11 mouse cellular contexts compared by ENCODE assay signal in the genomic region with DNA sequence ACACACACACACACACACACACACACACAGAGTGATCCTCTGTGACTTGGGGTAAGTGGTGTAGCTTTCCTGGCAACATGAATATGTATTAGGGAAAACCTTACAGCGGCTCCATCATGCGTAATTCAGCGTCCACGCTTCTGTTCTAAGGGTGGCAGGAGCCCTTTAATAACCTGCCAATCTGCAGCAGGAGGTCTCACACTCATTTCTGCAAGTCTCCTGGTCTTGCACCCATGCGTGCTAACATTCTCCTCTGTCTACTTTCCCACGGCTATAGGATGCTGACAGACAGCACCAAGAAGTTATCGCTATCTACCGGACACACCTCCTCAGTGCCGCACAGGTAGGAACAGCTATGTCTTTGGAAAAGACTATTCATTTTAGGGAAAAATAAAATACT.
"Had no signal": no experiment of that assay in that cellular context is flagged by ENCODE, and none has a peak within 500 bp of the region (broad histone marks: within the 10 kb centered on the region; RNA-seq: fewer than 3 reads in every experiment).

No protein-coding gene starts in this region.

- H3K36me3 ChIP-seq: liver, embryonic 15.5 days had no signal

- H3K9me3 ChIP-seq: kidney, embryonic 15.5 days; limb, embryonic 13.5 days; liver, embryonic 15.5 days had no signal

- H3K9ac ChIP-seq: kidney, embryonic 15.5 days; limb, embryonic 13.5 days; liver, embryonic 15.5 days had no signal

- H3K27ac ChIP-seq: kidney, embryonic 15.5 days; limb, embryonic 13.5 days; liver, embryonic 15.5 days had no signal

- H3K27me3 ChIP-seq: kidney, embryonic 15.5 days; limb, embryonic 13.5 days; liver, embryonic 15.5 days had no signal

- ATAC-seq: lung, postnatal 0 days had no signal

- DNase-seq: kidney, adult 2 months; kidney, postnatal 14 days; left cerebral cortex, postnatal 4 days; lung, adult 2 months; lung, postnatal 36 days; thymus, adult 2 months; thymus, postnatal 25 days had no signal

- H3K4me3 ChIP-seq: kidney, embryonic 15.5 days; limb, embryonic 13.5 days; liver, embryonic 15.5 days had no signal

- H3K4me2 ChIP-seq: kidney, embryonic 15.5 days; limb, embryonic 13.5 days; liver, embryonic 15.5 days had no signal

- H3K4me1 ChIP-seq: limb, embryonic 13.5 days; liver, embryonic 15.5 days had no signal
